Mouse (Mus musculus) stomach, postnatal 0 days (tissue): Measurements from ENCODE around the gene Ccdc73. TPM values are rescaled to one million over a fixed set of nuclear protein-coding genes. Genes with fewer than 3 reads are reported as not detected.

ENCODE experiments used
- ATAC-seq: fragments of 200-750 bp; cut with Nextera tagmentation; 2 replicates; pipeline ENCODE4 v1.8.0; 2017; ENCODE audit not compliant: low FRiP score, low TSS enrichment
- DNase-seq: peaks from one replicate; pipeline ENCODE4 v3.0.0-alpha.2; 2016; ENCODE audit warnings: low spot score
- H3K27ac ChIP-seq: fragments of 300-500 bp; sonication (generic); replicated peaks from 2 replicates; pipeline ENCODE4 v1.5.1; 2014; ENCODE audit warnings: mild to moderate bottlenecking, control low read depth
- H3K27me3 ChIP-seq: fragments of 300-500 bp; sonication (generic); 2 replicates; pipeline ENCODE4 v1.6.1; 2014; ENCODE audit warnings: low read length; ENCODE audit not compliant: control insufficient read depth, insufficient read depth
- H3K36me3 ChIP-seq: fragments of 300-500 bp; sonication (generic); 2 replicates; pipeline ENCODE4 v1.6.1; 2014; ENCODE audit warnings: low read length, mixed read lengths; ENCODE audit not compliant: control insufficient read depth, insufficient read depth
- H3K4me1 ChIP-seq: fragments of 300-500 bp; sonication (generic); replicated peaks from 2 replicates; pipeline ENCODE4 v1.6.1; 2014; ENCODE audit warnings: antibody characterized with exemption; ENCODE audit not compliant: control insufficient read depth, insufficient read depth
- H3K4me2 ChIP-seq: fragments of 300-500 bp; sonication (generic); replicated peaks from 2 replicates; pipeline ENCODE4 v1.6.1; 2014; ENCODE audit warnings: low read depth, mild to moderate bottlenecking, control low read depth, moderate library complexity
- H3K4me3 ChIP-seq: fragments of 300-500 bp; sonication (generic); 2 replicates; pipeline ENCODE4 v1.5.1; 2014; ENCODE audit warnings: low read depth, low read length, control low read depth
- H3K9ac ChIP-seq: fragments of 300-500 bp; sonication (generic); 2 replicates; pipeline ENCODE4 v1.6.1; 2014; ENCODE audit warnings: mild to moderate bottlenecking, low read length, control low read depth, mixed read lengths
- H3K9me3 ChIP-seq: fragments of 300-500 bp; sonication (generic); 2 replicates; pipeline ENCODE4 v1.6.1; 2016; ENCODE audit warnings: low read length; ENCODE audit not compliant: control insufficient read depth
- CTCF ChIP-seq: IDR thresholded peaks from 2 replicates; pipeline ENCODE4 v1.5.1; 2016; ENCODE audit warnings: antibody characterized with exemption, low read depth, mild to moderate bottlenecking, moderate library complexity
- EP300 ChIP-seq: optimal IDR thresholded peaks from 2 replicates; pipeline ENCODE3; 2016; ENCODE audit warnings: antibody characterized with exemption
- whole genome bisulfite sequencing: fragments of 180-500 bp; shearing (Covaris S2); extraction: QIAGEN DNeasy Blood & Tissue Kit; methylation state at CpG from one replicate; pipeline ENCODE4 v1.1.7; 2014; 5-methylcytosine and 5-hydroxymethylcytosine counted together
- polyA plus RNA-seq: library from polyadenylated mRNA; unstranded; fragments of >200 nt; fragmentation: Nextera tagmentation; extraction: Ambion mirVana; gene quantifications from 2 replicates; pipeline ENCODE4 v1.2.1, GENCODE M21; 2015

Ccdc73 gene
- polyA plus RNA-seq, 1 experiment from 2014 or later: 5.6 TPM

DNA sequence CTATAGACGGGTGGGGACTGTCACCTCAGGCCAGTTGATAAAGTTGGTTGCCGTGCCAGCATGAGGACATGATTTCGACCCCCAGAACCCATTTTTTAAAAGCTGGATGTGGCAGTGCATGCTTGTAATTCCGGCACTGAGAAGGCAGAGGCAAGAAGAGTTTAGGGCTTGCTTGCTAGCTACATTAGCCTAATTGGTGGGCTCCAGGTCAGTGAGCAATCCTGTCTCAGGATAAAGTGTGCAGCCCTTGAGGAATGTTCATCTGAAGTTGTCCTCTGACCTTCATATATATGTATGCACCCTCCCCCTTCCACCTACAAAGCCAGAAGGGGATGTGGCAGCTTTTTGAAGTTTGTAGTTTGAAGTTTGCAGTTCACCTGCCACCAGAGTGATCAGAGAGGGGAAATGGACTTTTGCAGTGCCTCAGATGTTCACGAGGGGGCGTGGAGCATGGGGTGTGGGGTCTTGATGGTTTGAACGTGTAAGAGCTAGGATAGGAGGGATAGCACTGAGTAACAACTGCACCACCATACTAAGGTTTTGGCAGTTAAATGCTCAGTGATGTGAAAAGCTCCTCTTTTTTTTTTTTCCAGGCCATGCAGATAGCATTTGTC, 170.5 kb downstream of the Ccdc73 start:
- no peak for TF ChIP-seq CTCF
- no peak for TF ChIP-seq EP300
- Histone ChIP-seq H3K4me3 (no peak overlapping the region), H3K9ac (no peak overlapping the region), H3K4me1 (no peaks in the 10 kb centered on the region), H3K27ac (no peak overlapping the region), H3K4me2 (no peak overlapping the region), H3K9me3 (no peaks in the 10 kb centered on the region), H3K27me3 (no peaks in the 10 kb centered on the region), H3K36me3 (no peaks in the 10 kb centered on the region)
- ATAC-seq (no peak), DNase-seq (no peak)
- 71% methylated on average over 7 of the region's 7 CpGs for WGBS

- Histone ChIP-seq H3K4me2 (no peak overlapping the region), H3K9me3 (no peaks in the 10 kb centered on the region), H3K4me1 (no peaks in the 10 kb centered on the region), H3K27ac (no peak overlapping the region), H3K27me3 (no peaks in the 10 kb centered on the region), H3K36me3 (no peaks in the 10 kb centered on the region), H3K9ac (no peak overlapping the region), H3K4me3 (no peak overlapping the region)
- no peak for DNase-seq
- 92% methylated on average over 5 of the region's 5 CpGs for WGBS
- no peak for TF ChIP-seq CTCF
- TF ChIP-seq EP300: no peak
- no peak for ATAC-seq
These were observed 171.3 kb downstream of the Ccdc73 start for GRCm38 (mm10) chr2:105038879-105039278.

DNA sequence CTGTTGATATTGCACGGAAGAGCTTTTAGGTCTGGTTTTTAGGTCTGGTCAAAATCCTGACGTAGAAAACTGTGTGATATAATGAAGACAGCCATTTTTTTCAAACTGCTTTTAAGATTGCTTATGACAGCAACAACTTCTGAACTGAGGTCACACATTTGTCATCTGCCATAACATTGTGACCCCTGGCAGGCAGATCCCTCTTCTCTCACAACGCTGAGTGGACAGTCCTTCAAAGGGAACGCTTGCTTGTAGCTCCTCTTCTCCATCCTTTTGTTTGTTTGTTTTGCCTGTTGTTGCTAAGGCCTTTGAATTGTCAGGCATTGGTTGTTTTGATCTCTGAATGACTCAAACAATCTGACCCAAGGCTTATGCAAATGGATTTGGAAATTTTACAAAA, 173.3 kb downstream of the Ccdc73 start:
- H3K9ac ChIP-seq: no peak overlapping the region
- no peak overlapping the region for H3K27ac ChIP-seq
- TF ChIP-seq EP300 (no peak), CTCF (no peak)
- no peaks in the 10 kb centered on the region for H3K9me3 ChIP-seq
- ATAC-seq: no peak
- no peaks in the 10 kb centered on the region for H3K27me3 ChIP-seq
- H3K4me2 ChIP-seq: no peak overlapping the region
- WGBS: 62% methylated on average over 4 of the region's 4 CpGs
- no peaks in the 10 kb centered on the region for H3K36me3 ChIP-seq
- DNase-seq: no peak
- H3K4me1 ChIP-seq: no peaks in the 10 kb centered on the region
- H3K4me3 ChIP-seq: no peak overlapping the region

DNA sequence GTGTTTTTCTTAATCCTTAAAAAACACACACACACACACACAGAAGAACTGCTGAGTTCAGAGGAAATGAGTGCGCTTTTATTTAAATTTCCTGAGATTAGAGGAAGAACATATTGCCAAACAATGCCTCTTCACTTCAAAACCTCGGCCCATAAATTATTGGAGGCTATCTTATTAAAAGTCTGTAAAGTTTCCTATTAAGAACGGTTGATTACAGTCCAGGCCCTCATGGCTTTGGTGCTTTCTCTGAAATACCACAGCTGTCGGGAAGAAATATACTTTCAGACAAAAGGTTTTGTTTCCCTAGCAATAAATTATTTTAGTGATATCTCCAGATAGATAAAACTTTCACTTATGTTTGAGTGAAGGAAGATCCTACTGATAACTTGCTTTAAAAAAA, 175.5 kb downstream of the Ccdc73 start:
- Histone ChIP-seq H3K27ac (no peak overlapping the region), H3K27me3 (no peaks in the 10 kb centered on the region), H3K4me3 (no peak overlapping the region), H3K4me1 (no peaks in the 10 kb centered on the region), H3K9me3 (no peaks in the 10 kb centered on the region), H3K9ac (no peak overlapping the region), H3K4me2 (no peak overlapping the region), H3K36me3 (no peaks in the 10 kb centered on the region)
- ATAC-seq: no peak
- TF ChIP-seq CTCF (no peak), EP300 (no peak)
- WGBS: 36% methylated on average over 4 of the region's 4 CpGs
- DNase-seq: no peak

- H3K4me3 ChIP-seq: no peak overlapping the region
- H3K36me3 ChIP-seq: no peaks in the 10 kb centered on the region
- ATAC-seq (no peak), DNase-seq (no peak)
- H3K4me2 ChIP-seq: no peak overlapping the region
- no peak overlapping the region for H3K9ac ChIP-seq
- no peak overlapping the region for H3K27ac ChIP-seq
- whole genome bisulfite sequencing: 32% methylated on average over 1 of the region's 1 CpGs
- TF ChIP-seq EP300 (no peak), CTCF (no peak)
- H3K9me3 ChIP-seq: no peaks in the 10 kb centered on the region
- no peaks in the 10 kb centered on the region for H3K4me1 ChIP-seq
- no peaks in the 10 kb centered on the region for H3K27me3 ChIP-seq
These were observed 180.7 kb downstream of the Ccdc73 start for GRCm38 (mm10) chr2:105048301-105048700.

- no peak overlapping the region for H3K9ac ChIP-seq
- ATAC-seq: peak; percentile 85
- no peaks in the 10 kb centered on the region for H3K9me3 ChIP-seq
- no peak overlapping the region for H3K27ac ChIP-seq
- no peak for DNase-seq
- no peaks in the 10 kb centered on the region for H3K36me3 ChIP-seq
- no peak overlapping the region for H3K4me2 ChIP-seq
- WGBS: 34% methylated on average over 1 of the region's 1 CpGs
- H3K4me3 ChIP-seq: no peak overlapping the region
- TF ChIP-seq CTCF (no peak), EP300 (no peak)
- H3K27me3 ChIP-seq: no peaks in the 10 kb centered on the region
- no peaks in the 10 kb centered on the region for H3K4me1 ChIP-seq
These were observed 187.9 kb downstream of the Ccdc73 start for GRCm38 (mm10) chr2:105055529-105055928.
